13 mouse cellular contexts compared by ENCODE assay signal in genomic region chr16:12234289-12234688, GRCm38 (mm10).
A peak's percentile ranks its signal among the peaks of the same experiment; 100 is the strongest.
DNase-seq lines count a peak whose midpoint lies in the region; ATAC-seq and TF ChIP-seq lines count a peak whose summit lies in the region.
"Had no signal": no experiment of that assay in that cellular context is flagged by ENCODE, and none has a peak within 500 bp of the region (broad histone marks: within the 10 kb centered on the region; RNA-seq: fewer than 3 reads in every experiment).

No protein-coding gene starts in this region.

- no peak overlapping the region for H3K4me2 ChIP-seq in liver, embryonic 11.5 days
- H3K4me2 ChIP-seq in heart, embryonic 15.5 days, result no peak overlapping the region
- no peak overlapping the region for H3K4me2 ChIP-seq in hindbrain, postnatal 0 days (ENCODE audit: low read depth, low read length)
- H3K4me2 ChIP-seq: hindbrain, embryonic 15.5 days; limb, embryonic 12.5 days; midbrain, embryonic 12.5 days; neural tube, embryonic 13.5 days had no signal

- H3K4me1 ChIP-seq in liver, embryonic 11.5 days (replicated peaks; ENCODE audit: control insufficient read depth, insufficient read depth, low read length), result no peaks in the 10 kb centered on the region
- H3K4me1 ChIP-seq in heart, embryonic 15.5 days (replicated peaks), result no peaks in the 10 kb centered on the region
- 0 out of 2 replicates have a peak, but pooled peaks cover 5% of the 10 kb centered on the region for H3K4me1 ChIP-seq in hindbrain, postnatal 0 days (ENCODE audit: insufficient read depth, low read length)
- H3K4me1 ChIP-seq: limb, embryonic 12.5 days; midbrain, embryonic 12.5 days had no signal

- no peak overlapping the region for H3K9ac ChIP-seq in liver, embryonic 11.5 days (ENCODE audit: low read depth, low read length)
- H3K9ac ChIP-seq in heart, embryonic 15.5 days, result no peak overlapping the region
- no peak overlapping the region for H3K9ac ChIP-seq in hindbrain, postnatal 0 days (replicated peaks; ENCODE audit: low read length)
- H3K9ac ChIP-seq: hindbrain, embryonic 15.5 days; limb, embryonic 12.5 days; midbrain, embryonic 12.5 days; neural tube, embryonic 13.5 days had no signal

- WGBS in liver, embryonic 11.5 days, result 43% methylated on average over 2 of the region's 2 CpGs
- 51% methylated on average over 2 of the region's 2 CpGs for WGBS in heart, embryonic 15.5 days
- WGBS in hindbrain, postnatal 0 days, result 50% methylated on average over 2 of the region's 2 CpGs

- peak; percentile 49; the same call in 1 of the 2 replicates for ATAC-seq in liver, embryonic 11.5 days (replicated peaks; ENCODE audit: low FRiP score)
- ATAC-seq in heart, embryonic 15.5 days (replicated peaks; ENCODE audit: insufficient number of reproducible peaks, insufficient read depth, low FRiP score, low read depth), result peak; percentile 74; the same call in 1 of the 2 replicates
- no peak for ATAC-seq in hindbrain, postnatal 0 days

- no peaks in the 10 kb centered on the region for H3K27me3 ChIP-seq in liver, embryonic 11.5 days (replicated peaks; ENCODE audit: control insufficient read depth, insufficient read depth, low read length)
- no peaks in the 10 kb centered on the region for H3K27me3 ChIP-seq in heart, embryonic 15.5 days
- no peaks in the 10 kb centered on the region for H3K27me3 ChIP-seq in hindbrain, postnatal 0 days (ENCODE audit: insufficient read depth, low read length)
- H3K27me3 ChIP-seq: hindbrain, embryonic 15.5 days; limb, embryonic 12.5 days; midbrain, embryonic 12.5 days; neural tube, embryonic 13.5 days had no signal

- no peak for TF ChIP-seq CTCF in hindbrain, postnatal 0 days (IDR thresholded peaks at IDR 0.05; ENCODE audit: low read depth)

- no peak for DNase-seq in liver, embryonic 11.5 days (ENCODE audit: low spot score)
- DNase-seq in liver, result no peak
- peak; percentile 26 for DNase-seq in kidney, adult 9 months
- peak; percentile 0 for DNase-seq in lung, postnatal 25 days (ENCODE audit: low spot score)
- no peak for DNase-seq in spleen, postnatal 36 days (ENCODE audit: low spot score in 2 of 2)
- no peak for DNase-seq in hindbrain, postnatal 0 days (ENCODE audit: low spot score)
- DNase-seq: layer of hippocampus, adult 9-11 months; thymus, postnatal 4 days had no signal

- H3K27ac ChIP-seq in liver, embryonic 11.5 days (ENCODE audit: low read depth, low read length), result no peak overlapping the region
- H3K27ac ChIP-seq in heart, embryonic 15.5 days, result peak overlapping the region; percentile 58
- no peak overlapping the region for H3K27ac ChIP-seq in hindbrain, postnatal 0 days
- H3K27ac ChIP-seq: hindbrain, embryonic 15.5 days; limb, embryonic 12.5 days; midbrain, embryonic 12.5 days; neural tube, embryonic 13.5 days had no signal

- H3K36me3 ChIP-seq in liver, embryonic 11.5 days (ENCODE audit: control insufficient read depth, insufficient read depth, low read length), result no peaks in the 10 kb centered on the region
- no peaks in the 10 kb centered on the region for H3K36me3 ChIP-seq in heart, embryonic 15.5 days
- H3K36me3 ChIP-seq in hindbrain, postnatal 0 days (ENCODE audit: insufficient read depth, low read length), result no peaks in the 10 kb centered on the region
- H3K36me3 ChIP-seq: hindbrain, embryonic 15.5 days; limb, embryonic 12.5 days; midbrain, embryonic 12.5 days; neural tube, embryonic 13.5 days had no signal

- H3K4me3 ChIP-seq in liver, embryonic 11.5 days (ENCODE audit: low read depth, low read length), result no peak overlapping the region
- H3K4me3 ChIP-seq in heart, embryonic 15.5 days, result no peak overlapping the region
- no peak overlapping the region for H3K4me3 ChIP-seq in hindbrain, postnatal 0 days (ENCODE audit: low read length)
- H3K4me3 ChIP-seq: hindbrain, embryonic 15.5 days; limb, embryonic 12.5 days; midbrain, embryonic 12.5 days; neural tube, embryonic 13.5 days had no signal

- no peaks in the 10 kb centered on the region for H3K9me3 ChIP-seq in liver, embryonic 11.5 days (ENCODE audit: control insufficient read depth, low read length)
- H3K9me3 ChIP-seq in heart, embryonic 15.5 days (replicated peaks), result no peaks in the 10 kb centered on the region
- H3K9me3 ChIP-seq in hindbrain, postnatal 0 days (ENCODE audit: low read length), result no peaks in the 10 kb centered on the region
- H3K9me3 ChIP-seq: hindbrain, embryonic 15.5 days; limb, embryonic 12.5 days; midbrain, embryonic 12.5 days; neural tube, embryonic 13.5 days had no signal

Comparison
In these comparisons a context has a peak if more than half of its experiments do, and no peak if none do; other contexts are left out.
1. DNase-seq: peak in kidney, adult 9 months (single experiment) and lung, postnatal 25 days (single experiment); none in liver, embryonic 11.5 days (single experiment), liver (single experiment), spleen, postnatal 36 days (0 of 2) and hindbrain, postnatal 0 days (single experiment).